Mouse (Mus musculus): ENCODE data around the gene Itpr1.

Itpr1 gene

GRCm38 (mm10) chr6:108527560-108527959 is 314.7 kb downstream of the Itpr1 start:
- in situ Hi-C loops (cut with MboI; ENCODE audit: unreplicated experiment in 2 of 2): loop anchor here in 1 of 2 experiments (25.0 kb wide), 2 partner anchors 135 to 310 kb away; partner anchors contain the start of genes Bhlhe40 and Edem1

DNA sequence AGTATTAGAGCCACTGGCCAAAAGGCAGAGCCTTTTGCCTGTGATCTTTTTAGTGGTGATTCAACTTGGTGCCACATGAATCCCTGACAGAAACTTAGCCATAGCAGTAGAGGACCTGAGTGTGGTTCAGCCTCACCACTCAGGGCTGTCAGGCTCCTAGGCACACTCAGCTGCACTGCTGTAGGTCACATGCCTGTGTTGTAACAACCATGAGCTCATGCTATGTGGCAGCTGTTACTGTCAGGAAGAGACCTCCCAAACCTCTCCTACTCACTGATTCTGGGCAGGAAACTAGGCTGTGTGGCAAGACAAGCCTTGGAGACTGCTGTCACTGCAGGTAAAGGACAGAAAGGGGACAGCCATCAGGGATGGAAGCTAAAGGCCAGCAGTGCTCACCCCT is 315.1 kb downstream of the Itpr1 start:
- in situ Hi-C loops (cut with MboI; ENCODE audit: unreplicated experiment in 2 of 2): loop anchor here in 1 of 2 experiments (25.0 kb wide), 2 partner anchors 134 to 309 kb away; partner anchors contain the start of genes Bhlhe40 and Edem1

DNA sequence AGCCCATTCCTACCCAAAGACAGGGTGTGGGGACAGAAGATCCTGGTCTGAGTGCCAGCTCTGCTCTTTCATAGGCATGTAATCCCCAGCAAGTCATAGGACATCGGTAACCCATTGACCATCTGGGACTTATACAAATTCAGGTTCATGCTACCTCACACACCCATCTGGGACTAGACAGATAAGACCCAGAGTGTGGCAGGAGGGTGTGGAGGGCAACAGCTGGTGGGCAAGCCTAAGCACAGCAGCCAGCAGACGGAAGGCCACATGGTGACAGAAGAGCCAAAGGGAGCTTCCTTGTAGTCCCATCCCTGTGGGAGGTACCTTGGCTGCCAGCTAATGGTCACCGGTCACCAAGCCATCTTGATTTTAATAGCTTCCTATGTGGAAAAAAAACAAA is 316.3 kb downstream of the Itpr1 start:
- in situ Hi-C loops (cut with MboI; ENCODE audit: unreplicated experiment in 2 of 2): loop anchor here in 1 of 2 experiments (25.0 kb wide), 2 partner anchors 133 to 308 kb away; partner anchors contain the start of genes Bhlhe40 and Edem1

DNA sequence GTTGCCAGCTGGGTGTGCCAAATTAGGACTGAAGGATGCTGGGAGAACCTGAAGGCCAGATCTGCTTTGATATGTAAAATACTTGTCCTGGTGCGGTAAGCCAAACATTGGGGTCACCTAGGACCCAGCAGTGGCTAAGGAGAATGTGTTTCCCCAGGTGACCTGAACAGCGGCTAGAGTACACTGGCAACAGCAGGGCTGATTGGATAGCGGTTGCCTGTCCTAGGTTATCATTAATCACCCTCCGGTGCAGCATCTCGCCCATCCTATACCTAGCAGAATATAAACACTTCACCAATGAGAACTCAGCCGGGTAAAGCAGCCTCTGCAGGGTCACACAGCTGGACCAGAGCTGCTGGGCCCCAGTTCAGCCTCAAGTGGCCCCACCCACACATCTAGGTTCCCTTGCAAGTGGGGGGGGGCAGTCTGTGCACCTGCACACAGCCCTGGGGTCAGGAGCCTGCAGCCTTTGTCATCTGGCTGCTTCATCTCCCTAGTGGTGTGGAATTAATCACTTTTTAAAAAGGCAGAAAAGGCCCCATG is 318.0 kb downstream of the Itpr1 start:
- in situ Hi-C loops (cut with MboI; ENCODE audit: unreplicated experiment in 2 of 2): loop anchor here in 1 of 2 experiments (25.0 kb wide), 2 partner anchors 131 to 306 kb away; partner anchors contain the start of genes Bhlhe40 and Edem1

GRCm38 (mm10) chr6:108531324-108532311 is 318.7 kb downstream of the Itpr1 start:
- in situ Hi-C loops (cut with MboI; ENCODE audit: unreplicated experiment in 2 of 2): loop anchor here in 1 of 2 experiments (25.0 kb wide), 2 partner anchors 131 to 306 kb away; partner anchors contain the start of genes Bhlhe40 and Edem1

DNA sequence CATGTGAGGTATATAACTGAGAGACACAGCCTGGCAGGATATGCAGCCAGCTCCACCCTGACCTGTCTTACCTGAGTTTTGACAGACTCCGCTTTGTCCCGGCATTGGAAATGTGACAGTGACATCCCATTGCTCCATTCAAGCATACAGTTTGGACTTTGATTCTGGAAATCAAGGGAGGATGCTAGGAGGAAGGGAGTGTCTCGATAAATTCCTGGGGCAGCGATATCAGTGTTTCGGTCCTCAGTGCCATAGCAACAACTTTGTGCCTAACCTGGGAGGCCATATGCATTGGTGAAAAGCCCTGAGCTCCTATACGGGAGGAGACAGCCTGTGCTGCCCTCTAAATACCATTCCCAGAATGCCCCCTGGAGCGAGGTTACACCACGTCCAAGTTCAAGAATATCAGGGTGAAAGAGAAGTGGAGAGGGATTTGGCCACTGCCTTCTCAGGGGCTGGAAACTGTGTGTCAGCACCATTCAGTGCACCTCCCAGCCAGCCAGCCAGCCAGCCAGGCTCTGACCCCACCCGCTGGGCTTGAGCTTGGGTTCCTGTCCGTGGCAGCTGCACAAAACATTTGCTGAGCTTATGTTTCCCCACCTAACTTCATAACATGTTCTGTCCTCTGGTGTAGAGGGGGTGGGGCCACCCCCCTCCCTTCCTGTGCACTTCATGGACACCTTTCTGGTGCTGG is 319.7 kb downstream of the Itpr1 start:
- in situ Hi-C loops (cut with MboI; ENCODE audit: unreplicated experiment in 2 of 2): loop anchor here in 1 of 2 experiments (25.0 kb wide), 2 partner anchors 130 to 305 kb away; partner anchors contain the start of genes Bhlhe40 and Edem1

GRCm38 (mm10) chr6:108534139-108534538 is 321.2 kb downstream of the Itpr1 start:
- in situ Hi-C loops (cut with MboI; ENCODE audit: unreplicated experiment in 2 of 2): loop anchor here in 1 of 2 experiments (25.0 kb wide), 2 partner anchors 128 to 303 kb away; partner anchors contain the start of genes Bhlhe40 and Edem1

- in situ Hi-C loops (cut with MboI; ENCODE audit: unreplicated experiment in 2 of 2): loop anchor here in 1 of 2 experiments (25.0 kb wide), 2 partner anchors 128 to 303 kb away; partner anchors contain the start of genes Bhlhe40 and Edem1
Measured at GRCm38 (mm10) chr6:108534596-108534995, 321.7 kb downstream of the Itpr1 start.

GRCm38 (mm10) chr6:108535309-108535708 is 322.4 kb downstream of the Itpr1 start:
- in situ Hi-C loops (cut with MboI; ENCODE audit: unreplicated experiment in 2 of 2): loop anchor here in 1 of 2 experiments (25.0 kb wide), 2 partner anchors 127 to 302 kb away; partner anchors contain the start of genes Bhlhe40 and Edem1

- in situ Hi-C loops (cut with MboI; ENCODE audit: unreplicated experiment in 2 of 2): loop anchor here in 1 of 2 experiments (25.0 kb wide), 2 partner anchors 126 to 301 kb away; partner anchors contain the start of genes Bhlhe40 and Edem1
Measured at GRCm38 (mm10) chr6:108536546-108537317, 323.8 kb downstream of the Itpr1 start.

DNA sequence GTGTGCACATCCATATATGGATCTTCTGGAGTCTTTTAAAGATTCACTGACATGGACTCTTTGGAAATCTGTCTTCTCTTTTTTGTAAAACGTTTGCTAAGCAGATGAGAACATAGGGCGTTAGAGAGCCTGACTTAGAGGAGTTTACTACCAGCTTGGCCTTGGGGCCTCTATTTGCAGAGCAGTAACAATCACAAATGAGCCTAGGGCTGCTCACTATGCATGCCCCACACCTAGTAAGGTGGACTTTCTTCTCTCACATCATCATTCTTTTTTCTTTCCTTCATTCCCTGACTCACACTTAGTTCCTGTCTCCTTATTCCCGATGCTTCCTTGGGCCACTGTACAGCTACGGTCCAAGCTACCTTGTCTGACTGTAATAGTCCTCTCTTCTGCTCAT is 325.5 kb downstream of the Itpr1 start:
- in situ Hi-C loops (cut with MboI; ENCODE audit: unreplicated experiment in 2 of 2): loop anchor here in 1 of 2 experiments (25.0 kb wide), 2 partner anchors 124 to 299 kb away; partner anchors contain the start of genes Bhlhe40 and Edem1

DNA sequence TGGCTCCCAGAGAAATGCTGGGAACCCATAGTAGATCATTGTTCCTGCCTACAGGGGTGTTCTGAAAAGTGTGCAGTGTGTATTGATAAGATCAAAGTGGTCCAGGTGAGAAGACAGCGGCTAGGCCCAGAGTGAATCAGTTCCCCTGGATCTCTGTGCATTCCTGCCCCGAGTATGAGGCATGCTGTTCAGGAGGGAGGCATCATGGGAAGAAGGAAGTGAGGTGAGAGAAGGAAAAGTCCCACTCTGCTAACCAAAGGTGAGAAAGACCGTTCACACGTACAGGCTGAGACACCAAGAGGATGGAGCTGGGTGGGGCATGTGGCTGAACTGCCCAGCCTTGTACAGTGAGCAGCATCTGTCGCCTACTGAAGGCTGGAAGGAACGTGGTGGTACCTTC is 327.5 kb downstream of the Itpr1 start:
- in situ Hi-C loops (cut with MboI; ENCODE audit: unreplicated experiment in 2 of 2): loop anchor here in 1 of 2 experiments (25.0 kb wide), 2 partner anchors 122 to 297 kb away; partner anchors contain the start of genes Bhlhe40 and Edem1

DNA sequence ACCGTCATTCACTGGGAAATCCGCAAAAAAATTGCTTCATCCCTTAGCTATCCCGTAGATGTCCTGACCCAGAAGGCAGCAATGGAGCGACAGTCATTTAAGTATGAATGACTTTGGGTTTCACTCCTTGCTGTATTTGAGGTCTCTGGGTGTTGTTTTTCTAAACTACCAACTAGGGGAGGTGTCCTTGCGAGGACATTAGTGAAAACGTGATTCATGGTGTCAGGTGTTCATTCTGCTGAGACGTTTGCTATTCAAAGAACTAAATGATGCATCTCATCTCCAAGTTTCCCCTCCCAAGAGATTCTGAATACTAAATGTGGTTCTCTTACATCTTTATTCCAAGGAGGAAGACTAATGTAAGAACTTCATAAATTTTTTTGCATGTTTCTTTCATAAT is 332.0 kb downstream of the Itpr1 start:
- in situ Hi-C loops (cut with MboI; ENCODE audit: unreplicated experiment in 2 of 2): loop anchor here in 1 of 2 experiments (25.0 kb wide), 2 partner anchors 117 to 292 kb away; partner anchors contain the start of genes Bhlhe40 and Edem1

GRCm38 (mm10) chr6:108545464-108545863 is 332.6 kb downstream of the Itpr1 start:
- in situ Hi-C loops (cut with MboI; ENCODE audit: unreplicated experiment in 2 of 2): loop anchor here in 1 of 2 experiments (25.0 kb wide), 2 partner anchors 117 to 292 kb away; partner anchors contain the start of genes Bhlhe40 and Edem1

GRCm38 (mm10) chr6:108548413-108548812 is 335.5 kb downstream of the Itpr1 start:
- in situ Hi-C loops (cut with MboI; ENCODE audit: unreplicated experiment in 2 of 2): loop anchor here in 1 of 2 experiments (25.0 kb wide), 2 partner anchors 114 to 289 kb away; partner anchors contain the start of genes Bhlhe40 and Edem1

- in situ Hi-C loops (cut with MboI; ENCODE audit: unreplicated experiment in 2 of 2): loop anchor here in 1 of 2 experiments (25.0 kb wide), 2 partner anchors 113 to 288 kb away; partner anchors contain the start of genes Bhlhe40 and Edem1
Measured at GRCm38 (mm10) chr6:108549495-108549935, 336.6 kb downstream of the Itpr1 start.

DNA sequence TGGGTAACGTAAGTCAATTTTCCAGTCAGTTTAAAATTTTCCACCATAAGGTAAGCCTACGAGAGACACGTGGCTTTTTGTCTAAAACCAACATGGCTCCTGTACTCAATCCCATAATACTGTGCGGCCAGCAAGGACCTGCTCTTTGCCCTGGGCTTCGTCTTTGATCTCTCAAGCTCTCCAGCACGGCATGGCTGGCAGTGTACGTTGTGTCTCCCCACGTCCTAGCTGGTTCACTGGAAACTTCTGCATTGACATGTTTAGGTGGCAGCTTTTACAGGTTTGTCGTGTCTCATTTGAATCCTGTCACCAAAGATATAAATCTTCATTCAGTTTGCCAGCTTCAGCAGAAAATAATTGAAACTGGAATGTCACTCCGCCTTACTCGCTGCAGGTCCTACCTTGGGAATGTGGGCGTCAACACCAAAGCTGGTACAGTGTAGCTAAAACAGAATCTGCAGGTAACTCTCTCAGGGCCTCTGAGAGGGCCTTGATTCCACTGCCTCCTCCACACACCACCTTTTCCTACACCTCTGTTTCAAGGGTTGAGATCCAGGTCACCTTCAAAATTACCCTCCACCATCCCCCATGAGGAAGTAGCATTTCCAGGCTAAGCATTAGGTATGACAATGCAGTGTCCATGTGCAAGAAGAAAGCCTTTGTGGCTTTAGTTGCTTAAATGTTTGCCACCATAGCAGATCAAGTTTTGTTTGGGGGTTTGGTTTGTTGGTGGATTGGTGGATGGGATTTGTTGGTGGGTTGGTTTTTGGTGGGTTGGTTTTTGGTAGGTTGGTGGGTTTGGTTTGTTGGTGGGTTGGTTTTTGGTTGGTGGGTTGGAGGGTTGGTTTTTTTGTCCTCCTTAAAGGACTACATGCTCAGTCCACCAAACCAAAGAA is 339.1 kb downstream of the Itpr1 start:
- in situ Hi-C loops (cut with MboI; ENCODE audit: unreplicated experiment in 2 of 2): loop anchor here in 1 of 2 experiments (25.0 kb wide), 1 partner anchor 1815 kb away; the partner anchor contains the start of gene Il5ra

Data from v-Abl transformed pro-B cells (cell line).